Mouse (Mus musculus): ENCODE results near the gene Gm20388.

- TF ChIP-seq CTCF (IDR thresholded peaks at IDR 0.05; ENCODE audit: low read depth, low read length) (no peak), GATA2 (IDR thresholded peaks at IDR 0.05; ENCODE audit: borderline replicate concordance, low read depth, low read length) (no peak)
Measured at GRCm38 (mm10) chr8:120804741-120805140, 894.1 kb downstream of the Gm20388 start.

All from G1E (cell line).